Mouse (Mus musculus): Measurements from ENCODE around the gene Zfp143. TPM values are rescaled to one million over a fixed set of nuclear protein-coding genes. Genes with fewer than 3 reads are reported as not detected.

Zfp143 gene
- polyA plus RNA-seq, 1 experiment: 16.3 TPM

- no peak overlapping the region for H3K27ac ChIP-seq (ENCODE audit: insufficient read depth, low read length)
- peaks cover 4% of the 10 kb centered on the region for H3K4me1 ChIP-seq (ENCODE audit: control insufficient read depth, insufficient read depth, low read length)
- TF ChIP-seq POLR2A (IDR thresholded peaks at IDR 0.05; ENCODE audit: low read depth, low read length): no peak
- TF ChIP-seq CTCF (IDR thresholded peaks at IDR 0.05; ENCODE audit: borderline replicate concordance, insufficient read depth, low read length): no peak
- no peak overlapping the region for H3K4me3 ChIP-seq (ENCODE audit: insufficient read depth, low read length)
Observed at GRCm38 (mm10) chr7:110059092-110059785, 1.8 kb upstream of the Zfp143 start.

DNA sequence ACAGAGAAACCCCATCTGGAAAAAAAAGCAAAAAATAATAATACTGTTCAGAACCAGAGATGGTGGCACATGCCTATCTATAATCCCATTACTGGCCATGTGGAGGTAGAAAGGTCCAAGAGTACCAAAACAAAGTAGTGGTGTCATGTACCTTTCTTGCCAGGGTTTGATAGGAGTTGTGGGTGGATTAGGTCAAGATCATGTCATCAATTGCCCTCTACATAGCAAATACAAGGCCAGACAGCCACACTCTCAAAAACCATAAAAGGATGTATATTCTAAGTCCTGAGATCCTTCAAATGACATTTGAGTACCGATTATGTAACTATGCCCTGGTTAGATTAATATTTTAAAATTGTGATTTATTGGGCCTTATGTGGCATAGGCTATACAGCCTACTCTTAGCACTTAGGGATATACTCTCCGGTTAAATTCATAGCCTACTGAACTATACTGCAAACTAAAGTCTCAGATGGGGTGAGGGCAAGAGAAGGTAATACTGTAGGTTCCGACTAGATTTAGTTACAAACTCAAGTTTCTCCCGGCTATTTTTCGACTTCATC is 830 bp upstream of the Zfp143 start:
- Histone ChIP-seq H3K27ac (ENCODE audit: insufficient read depth, low read length) (peak overlapping the region; percentile 95), H3K4me1 (ENCODE audit: control insufficient read depth, insufficient read depth, low read length) (peaks cover 4% of the 10 kb centered on the region), H3K4me3 (ENCODE audit: insufficient read depth, low read length) (peak overlapping the region; percentile 66)
- TF ChIP-seq POLR2A (IDR thresholded peaks at IDR 0.05; ENCODE audit: low read depth, low read length) (0 out of 2 replicates have a peak, but pooled peaks have one; percentile 26), CTCF (IDR thresholded peaks at IDR 0.05; ENCODE audit: borderline replicate concordance, insufficient read depth, low read length) (no peak)

DNA sequence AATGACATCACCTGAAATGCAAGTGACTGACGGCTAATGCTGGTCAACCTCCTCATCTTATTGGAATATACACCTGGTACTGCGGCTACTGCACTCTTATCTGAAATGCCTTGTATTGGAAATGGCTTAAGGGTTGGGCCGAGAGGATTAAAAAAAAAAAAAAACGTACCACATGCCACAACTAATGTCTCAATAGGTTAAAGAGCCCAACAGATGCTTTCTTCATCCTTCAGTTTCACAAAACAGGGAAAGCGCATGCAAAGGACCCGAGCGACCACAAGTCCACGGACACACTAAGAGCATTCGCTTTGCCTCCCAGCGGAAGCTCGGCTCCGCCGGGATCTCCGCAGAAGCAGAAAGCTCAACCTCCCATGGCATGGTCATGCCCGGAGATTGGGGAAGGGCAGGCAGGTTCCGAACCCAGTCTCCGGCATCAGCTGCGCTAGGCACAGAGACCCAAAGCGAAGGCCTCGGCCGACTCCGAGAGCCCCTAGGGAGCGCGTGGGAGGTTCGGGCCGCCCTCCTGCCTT is 283 bp upstream of the Zfp143 start:
- H3K4me1 ChIP-seq (ENCODE audit: control insufficient read depth, insufficient read depth, low read length): peaks cover 7% of the 10 kb centered on the region
- peak overlapping the region; percentile 95 for H3K27ac ChIP-seq (ENCODE audit: insufficient read depth, low read length)
- peak overlapping the region; percentile 66 for H3K4me3 ChIP-seq (ENCODE audit: insufficient read depth, low read length)
- TF ChIP-seq POLR2A (IDR thresholded peaks at IDR 0.05; ENCODE audit: low read depth, low read length) (0 out of 2 replicates have a peak, but pooled peaks have one; percentile 57), CTCF (IDR thresholded peaks at IDR 0.05; ENCODE audit: borderline replicate concordance, insufficient read depth, low read length) (no peak)

DNA sequence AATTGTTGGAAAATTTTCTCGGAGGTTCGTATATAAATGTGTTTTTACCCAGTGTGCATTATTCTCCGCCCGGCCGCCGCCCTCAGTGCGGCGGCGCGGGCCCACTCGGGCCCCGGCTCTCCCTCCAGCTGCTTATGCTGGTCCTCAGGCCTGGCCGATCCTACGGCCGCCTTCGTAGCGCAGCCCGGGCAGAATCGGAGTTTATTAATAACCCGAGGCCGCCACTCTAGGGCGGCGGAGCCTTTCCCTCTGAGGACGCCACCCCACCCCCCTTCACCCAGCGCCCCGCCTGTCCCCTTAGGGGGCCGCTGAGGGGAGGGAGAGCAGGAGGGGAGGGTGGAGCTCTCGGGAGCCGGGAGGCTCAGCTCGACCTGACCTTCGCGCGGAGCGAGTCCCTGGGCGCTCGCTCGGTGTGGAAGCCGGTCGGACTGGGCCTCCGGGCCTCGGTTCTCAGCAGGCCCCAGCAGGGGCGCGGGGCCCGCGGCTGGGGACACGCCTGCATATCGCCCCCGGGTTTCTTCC is 796 bp downstream of the Zfp143 start:
- Histone ChIP-seq H3K4me3 (ENCODE audit: insufficient read depth, low read length) (peak overlapping the region; percentile 75), H3K4me1 (ENCODE audit: control insufficient read depth, insufficient read depth, low read length) (peaks cover 7% of the 10 kb centered on the region), H3K27ac (ENCODE audit: insufficient read depth, low read length) (peak overlapping the region; percentile 91)
- TF ChIP-seq POLR2A (IDR thresholded peaks at IDR 0.05; ENCODE audit: low read depth, low read length): peak; percentile 83
- TF ChIP-seq CTCF (IDR thresholded peaks at IDR 0.05; ENCODE audit: borderline replicate concordance, insufficient read depth, low read length): no peak

- H3K4me1 ChIP-seq (ENCODE audit: control insufficient read depth, insufficient read depth, low read length): peaks cover 7% of the 10 kb centered on the region
- H3K27ac ChIP-seq (ENCODE audit: insufficient read depth, low read length): no peak overlapping the region
- TF ChIP-seq CTCF (IDR thresholded peaks at IDR 0.05; ENCODE audit: borderline replicate concordance, insufficient read depth, low read length): no peak
- no peak for TF ChIP-seq POLR2A (IDR thresholded peaks at IDR 0.05; ENCODE audit: low read depth, low read length)
- H3K4me3 ChIP-seq (ENCODE audit: insufficient read depth, low read length): no peak overlapping the region
Observed at GRCm38 (mm10) chr7:110063731-110064130, 2.7 kb downstream of the Zfp143 start.

DNA sequence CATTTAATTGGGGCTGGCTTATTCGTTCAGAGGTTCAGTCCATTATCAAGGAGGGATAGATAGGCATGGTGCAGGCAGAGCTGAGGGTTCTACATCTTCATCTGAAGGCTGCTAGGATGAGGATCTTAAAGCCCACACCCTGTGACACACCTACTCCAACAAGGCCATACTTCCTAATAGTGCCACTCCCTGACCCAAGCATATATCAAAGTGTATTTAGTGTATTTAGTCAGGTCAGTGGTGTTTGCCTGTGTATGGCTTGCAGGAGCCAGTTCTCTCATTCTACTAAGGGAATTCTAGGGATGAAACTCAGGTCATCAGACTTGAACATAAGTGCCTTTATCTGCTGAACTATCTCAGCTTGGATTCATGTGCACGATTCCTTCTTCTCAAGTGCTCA is 8.1 kb downstream of the Zfp143 start:
- TF ChIP-seq POLR2A (IDR thresholded peaks at IDR 0.05; ENCODE audit: low read depth, low read length) (no peak), CTCF (IDR thresholded peaks at IDR 0.05; ENCODE audit: borderline replicate concordance, insufficient read depth, low read length) (no peak)
- Histone ChIP-seq H3K4me3 (ENCODE audit: insufficient read depth, low read length) (no peak overlapping the region), H3K4me1 (ENCODE audit: control insufficient read depth, insufficient read depth, low read length) (peaks cover 3% of the 10 kb centered on the region; the same call in 1 of the 2 replicates), H3K27ac (ENCODE audit: insufficient read depth, low read length) (no peak overlapping the region)

DNA sequence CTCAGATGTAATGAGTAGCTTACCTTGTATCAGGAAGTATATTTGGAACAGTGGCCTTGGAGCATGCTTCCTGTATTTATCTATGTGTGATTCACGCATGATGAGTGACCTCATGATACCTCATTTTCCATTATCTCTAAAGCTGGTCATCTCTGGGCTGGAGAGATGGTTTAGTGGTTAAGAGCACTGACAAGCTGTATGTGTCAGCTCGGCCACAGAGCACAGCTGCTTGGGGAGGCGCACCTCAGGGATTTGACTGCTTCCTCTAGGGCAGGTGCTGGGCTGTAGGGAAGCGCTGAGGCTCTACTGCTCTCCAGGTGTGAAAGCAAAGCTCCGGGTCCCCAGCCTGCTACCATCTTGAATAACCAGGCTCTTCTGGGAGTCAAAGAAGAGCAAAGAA is 17.2 kb downstream of the Zfp143 start:
- TF ChIP-seq POLR2A (IDR thresholded peaks at IDR 0.05; ENCODE audit: low read depth, low read length): no peak
- TF ChIP-seq CTCF (IDR thresholded peaks at IDR 0.05; ENCODE audit: borderline replicate concordance, insufficient read depth, low read length): no peak
- no peak overlapping the region for H3K27ac ChIP-seq (ENCODE audit: insufficient read depth, low read length)
- no peak overlapping the region for H3K4me3 ChIP-seq (ENCODE audit: insufficient read depth, low read length)
- H3K4me1 ChIP-seq (ENCODE audit: control insufficient read depth, insufficient read depth, low read length): no peaks in the 10 kb centered on the region

DNA sequence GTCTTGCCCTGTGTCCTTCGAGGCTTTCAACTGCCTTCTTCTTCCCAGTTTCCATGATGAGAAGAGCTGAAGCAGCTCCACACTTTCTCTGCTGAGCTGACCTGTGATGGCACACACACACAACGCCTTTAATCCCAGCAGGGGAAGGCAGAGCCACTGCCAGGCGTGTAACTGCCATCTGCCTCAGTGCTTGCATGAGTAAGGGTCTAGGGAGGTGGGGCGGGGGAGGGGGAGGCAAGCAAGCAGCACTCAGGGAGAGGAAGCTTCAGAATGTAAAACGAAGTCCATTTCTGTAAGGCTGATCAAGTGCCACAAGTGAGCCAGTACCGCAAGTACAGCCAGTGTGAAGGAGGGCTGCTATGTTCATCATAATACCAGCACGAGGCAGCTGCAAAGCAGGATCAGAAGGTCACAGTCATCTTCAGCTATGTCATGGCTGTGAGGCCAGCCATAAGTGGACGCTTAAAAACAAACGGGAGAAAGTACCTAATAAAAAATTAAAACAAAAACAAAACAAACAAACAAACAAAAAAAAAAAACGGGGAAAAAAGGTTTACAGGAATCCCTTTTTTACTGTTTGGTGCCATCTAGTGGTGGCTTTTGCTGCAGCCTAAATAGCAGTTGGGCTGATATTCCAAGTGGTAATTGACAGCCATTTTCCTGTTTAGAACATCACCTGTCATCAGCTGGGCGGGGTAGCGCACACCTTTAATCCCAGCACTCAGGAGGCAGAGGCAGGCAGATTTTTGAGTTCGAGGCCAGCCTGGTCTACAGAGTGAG is 22.6 kb downstream of the Zfp143 start:
- TF ChIP-seq POLR2A (IDR thresholded peaks at IDR 0.05; ENCODE audit: low read depth, low read length) (no peak), CTCF (IDR thresholded peaks at IDR 0.05; ENCODE audit: borderline replicate concordance, insufficient read depth, low read length) (no peak)
- Histone ChIP-seq H3K27ac (ENCODE audit: insufficient read depth, low read length) (no peak overlapping the region), H3K4me1 (ENCODE audit: control insufficient read depth, insufficient read depth, low read length) (no peaks in the 10 kb centered on the region), H3K4me3 (ENCODE audit: insufficient read depth, low read length) (no peak overlapping the region)

GRCm38 (mm10) chr7:110085217-110085616 is 24.2 kb downstream of the Zfp143 start:
- H3K27ac ChIP-seq (ENCODE audit: insufficient read depth, low read length): no peak overlapping the region

More at GRCm38 (mm10) chr7:110085217-110085616, 24.2 kb downstream of the Zfp143 start:
- no peak for TF ChIP-seq POLR2A (IDR thresholded peaks at IDR 0.05; ENCODE audit: low read depth, low read length)
- no peak for TF ChIP-seq CTCF (IDR thresholded peaks at IDR 0.05; ENCODE audit: borderline replicate concordance, insufficient read depth, low read length)
- Histone ChIP-seq H3K4me1 (ENCODE audit: control insufficient read depth, insufficient read depth, low read length) (no peaks in the 10 kb centered on the region), H3K4me3 (ENCODE audit: insufficient read depth, low read length) (no peak overlapping the region)

Measured in embryonic fibroblast, embryonic 13.5 days (primary cell).